Mouse (Mus musculus): ENCODE measurements around the gene Stard10.

Stard10 gene

DNA sequence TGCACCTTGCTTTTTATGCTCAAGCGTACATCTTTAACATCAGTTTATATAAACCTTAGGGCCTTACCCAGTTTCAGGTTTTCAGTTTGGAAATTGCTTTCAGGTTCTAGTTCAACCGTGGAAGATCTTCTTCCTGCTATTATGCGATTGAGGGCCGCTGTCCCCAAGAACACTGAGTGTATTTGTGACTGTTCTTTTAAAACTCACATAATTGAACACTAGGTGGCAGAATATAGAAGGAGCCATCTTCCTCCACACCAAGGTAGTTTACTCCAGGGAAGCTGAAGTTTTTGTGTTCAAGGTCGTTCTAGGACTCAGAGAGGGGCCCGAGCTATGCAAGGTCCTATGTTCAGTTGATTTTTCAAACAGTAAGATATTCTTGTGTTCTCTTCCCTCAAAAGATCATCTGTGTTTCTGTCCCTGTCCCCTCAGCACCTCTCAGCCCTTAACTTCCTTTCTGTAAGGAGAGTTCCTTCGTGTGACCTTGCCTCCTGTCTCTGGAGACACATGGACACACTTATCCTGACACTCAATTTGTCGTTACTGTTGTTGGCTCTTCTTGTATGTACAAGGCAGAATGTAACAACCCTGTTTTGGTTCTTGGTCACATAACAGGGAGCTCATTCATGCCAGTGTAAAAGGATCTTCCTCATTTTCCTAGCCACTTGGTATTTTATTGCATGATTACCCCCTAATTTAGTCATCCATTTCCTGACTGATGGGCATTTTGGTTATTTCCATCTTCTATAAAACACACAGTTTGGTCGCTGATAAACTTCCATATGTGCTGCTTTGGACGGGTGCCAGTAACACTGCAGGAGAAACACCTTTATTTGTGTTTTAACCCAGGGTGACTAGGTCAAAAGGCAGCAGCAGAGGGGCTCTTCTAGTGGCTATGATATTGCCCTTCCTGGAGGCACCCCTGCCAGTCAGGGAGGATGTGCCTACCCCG, 51.3 kb downstream of the Stard10 start:
- peak; percentile 38 for DNase-seq (ENCODE audit: low read depth, low spot score)

DNA sequence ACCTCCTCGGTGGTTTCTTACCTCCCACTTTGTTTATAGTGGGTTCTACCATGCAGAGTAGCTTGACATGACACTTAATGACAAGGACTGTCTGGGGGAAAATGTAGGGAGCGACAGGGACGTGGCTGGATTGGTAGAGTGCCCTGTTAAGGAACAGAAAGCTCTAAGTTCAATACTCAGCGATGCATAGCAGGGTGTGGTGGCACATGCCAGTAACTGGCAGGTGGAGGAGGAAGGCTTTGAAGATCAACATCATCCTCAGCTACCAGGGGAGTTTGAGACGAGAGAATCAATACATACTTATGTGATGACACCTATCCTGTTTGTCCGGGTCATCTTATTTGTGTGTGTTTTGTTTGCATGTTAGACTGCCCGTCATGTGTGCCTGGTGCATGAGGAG, 52.8 kb downstream of the Stard10 start:
- DNase-seq (ENCODE audit: low read depth, low spot score) = no peak

DNA sequence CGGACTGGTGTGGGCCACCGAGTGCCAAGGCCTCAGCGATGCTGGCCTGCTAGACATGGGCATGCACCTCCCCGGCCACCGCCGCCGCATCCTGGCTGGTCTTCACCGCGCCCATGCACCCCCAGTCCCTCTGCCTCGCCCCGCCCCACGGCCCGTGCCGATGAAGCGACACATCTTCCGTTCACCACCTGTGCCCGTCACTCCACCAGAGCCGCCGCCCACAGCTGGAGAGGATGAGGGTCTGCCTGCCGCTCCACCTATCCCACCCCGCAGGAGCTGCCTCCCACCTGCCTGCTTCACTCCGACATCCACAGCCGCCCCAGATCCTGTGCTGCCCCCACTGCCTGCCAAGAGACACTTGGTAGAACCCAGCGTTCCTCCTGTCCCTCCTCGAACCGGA, 56.2 kb downstream of the Stard10 start:
- DNase-seq (ENCODE audit: low read depth, low spot score) = no peak

DNA sequence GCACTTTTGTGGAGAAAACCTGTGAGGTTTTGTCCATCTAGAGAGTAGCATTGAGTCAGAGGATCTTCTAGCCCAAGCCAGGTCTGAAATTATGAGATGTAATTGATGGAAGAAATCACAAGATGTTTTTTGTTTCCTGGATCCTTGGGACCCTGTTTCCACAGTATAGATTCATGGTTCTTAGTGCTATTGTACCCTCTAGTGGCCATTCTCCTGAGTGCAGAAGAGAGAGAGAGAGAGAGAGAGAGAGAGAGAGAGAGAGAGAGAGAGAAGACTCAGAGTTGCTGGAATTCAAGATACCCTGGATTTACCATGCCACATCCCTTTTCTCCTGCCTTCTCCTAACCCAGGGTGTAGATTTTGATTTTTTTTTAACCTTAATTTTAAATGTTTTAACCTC, 57.3 kb downstream of the Stard10 start:
- DNase-seq (ENCODE audit: low read depth, low spot score) = peak; percentile 51

DNA sequence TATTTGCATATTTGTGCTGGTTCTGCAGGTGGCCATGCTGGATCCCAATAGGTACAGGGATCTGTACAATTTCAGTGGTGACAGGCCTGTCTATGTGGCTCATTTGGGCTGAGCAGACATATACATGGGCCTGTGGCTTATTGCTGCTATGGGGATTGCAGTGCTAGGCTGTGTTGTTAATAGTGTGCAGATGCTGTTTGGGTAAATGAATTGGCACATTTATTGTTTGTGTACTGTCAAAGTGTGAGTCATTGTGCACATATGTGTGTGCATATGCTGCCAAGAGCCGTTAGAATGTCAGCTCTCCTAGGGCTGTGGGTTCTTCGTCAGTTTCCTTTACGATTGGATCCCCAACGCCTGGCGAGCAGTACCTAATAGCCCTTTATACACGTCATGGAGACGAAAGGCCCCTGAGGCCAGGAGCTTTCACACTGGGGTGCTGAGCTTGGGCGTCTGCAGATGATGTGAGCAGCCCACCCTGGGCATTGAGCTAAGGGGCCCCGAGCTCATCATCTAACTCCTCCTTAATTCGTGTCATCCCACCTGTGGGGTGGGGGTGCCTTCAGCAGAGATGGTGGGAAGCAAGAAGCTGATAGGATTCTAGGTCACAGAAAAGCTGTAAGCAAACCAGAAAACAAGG, 59.9 kb downstream of the Stard10 start:
- DNase-seq (ENCODE audit: low read depth, low spot score) = no peak

DNA sequence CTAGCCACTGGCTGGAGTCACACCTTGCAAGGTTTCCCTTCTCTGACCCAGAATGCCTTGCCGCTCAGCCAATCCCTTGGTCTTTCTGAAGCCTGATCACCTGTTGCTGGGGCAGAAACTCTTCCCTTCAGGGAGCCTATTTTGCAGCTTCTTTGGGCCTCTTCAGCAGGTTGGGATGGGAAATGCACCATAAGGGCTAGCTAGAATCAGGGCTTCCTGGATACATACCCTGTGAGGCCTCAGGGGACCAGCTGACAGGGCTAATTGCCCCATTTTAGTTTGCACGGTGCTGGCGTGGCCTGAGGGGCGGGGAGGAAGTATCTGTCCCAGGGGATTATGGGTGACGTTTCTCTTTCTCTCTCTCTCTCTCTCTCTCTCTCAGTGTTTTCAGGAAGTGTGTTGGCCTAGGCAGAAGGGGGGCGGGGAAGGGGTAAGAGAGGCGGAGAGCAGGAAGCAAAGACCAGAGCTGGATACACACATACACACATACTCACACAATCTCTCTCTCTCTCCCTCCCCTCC, 60.9 kb downstream of the Stard10 start:
- peak; percentile 75 for DNase-seq (ENCODE audit: low read depth, low spot score)

DNA sequence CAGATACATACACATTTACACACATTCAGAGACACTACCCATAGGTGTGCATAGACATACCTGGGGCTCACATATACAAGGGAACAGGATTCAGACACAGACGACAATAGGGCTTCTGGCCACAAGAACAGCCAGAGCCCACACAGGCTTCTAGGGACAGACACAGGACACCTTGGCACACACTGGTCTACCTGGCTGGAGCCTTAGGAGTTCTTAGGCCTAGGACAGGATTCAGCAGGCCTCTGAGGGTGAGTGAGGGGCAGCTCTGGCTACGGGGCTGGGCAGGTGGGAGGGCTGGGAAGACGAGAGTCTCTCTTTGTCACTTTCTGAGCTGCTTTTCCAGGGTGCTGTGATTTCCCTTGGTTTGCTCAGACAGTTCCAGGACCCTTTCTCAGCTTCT, 61.4 kb downstream of the Stard10 start:
- no peak for DNase-seq (ENCODE audit: low read depth, low spot score)

DNA sequence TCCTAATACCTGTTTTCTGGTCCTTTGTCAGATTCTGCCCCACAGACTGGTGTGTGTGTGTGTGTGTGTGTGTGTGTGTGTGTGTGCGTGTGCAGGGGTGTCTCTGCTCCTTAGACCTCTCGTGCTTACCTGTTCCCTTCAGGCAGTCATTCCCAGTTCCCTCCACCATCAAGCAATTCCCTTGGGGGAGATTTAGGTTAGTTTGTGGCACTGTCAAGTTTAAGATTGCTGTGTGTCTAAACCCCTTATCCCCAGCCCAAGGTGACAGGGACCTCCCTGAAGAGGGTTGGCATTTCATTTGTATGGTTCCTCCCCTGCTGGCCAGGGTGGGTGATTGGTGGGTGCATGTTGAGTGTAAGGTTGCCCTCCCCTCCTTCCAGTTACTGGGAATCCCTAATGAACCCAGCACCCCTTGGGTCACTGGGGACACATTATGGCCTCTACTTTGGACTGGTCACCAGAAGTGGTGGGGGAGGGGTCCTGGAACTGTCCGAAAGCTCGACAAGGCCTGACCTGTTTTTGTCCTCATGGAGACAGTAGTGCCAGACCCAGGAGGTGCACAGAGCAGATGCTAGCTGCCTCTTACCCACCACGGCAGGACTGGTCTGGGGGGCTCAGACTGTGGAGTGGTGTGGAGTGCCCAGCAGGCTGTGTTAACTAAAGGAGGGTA, 62.0 kb downstream of the Stard10 start:
- no peak for DNase-seq (ENCODE audit: low read depth, low spot score)

DNA sequence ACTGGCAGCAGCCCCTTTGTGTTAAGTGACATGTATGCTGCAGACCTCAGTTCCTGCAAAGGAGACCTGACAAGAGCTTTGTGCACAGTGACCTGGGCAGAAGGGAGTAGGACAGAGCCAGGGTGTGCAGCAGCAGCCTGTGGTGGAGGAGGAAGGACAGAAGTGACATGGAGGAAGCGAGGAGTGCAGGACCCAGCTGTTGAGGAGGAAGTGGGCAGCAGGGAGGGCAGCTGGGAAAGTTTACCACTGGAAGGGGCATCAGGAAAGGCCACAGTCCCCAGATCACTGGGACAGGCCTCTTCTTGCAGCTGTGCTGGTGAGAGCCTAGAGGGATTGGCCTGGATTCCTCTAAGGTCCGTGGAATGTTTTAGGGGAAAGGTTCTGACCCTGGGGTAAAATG, 62.8 kb downstream of the Stard10 start:
- DNase-seq (ENCODE audit: low read depth, low spot score) = no peak

DNA sequence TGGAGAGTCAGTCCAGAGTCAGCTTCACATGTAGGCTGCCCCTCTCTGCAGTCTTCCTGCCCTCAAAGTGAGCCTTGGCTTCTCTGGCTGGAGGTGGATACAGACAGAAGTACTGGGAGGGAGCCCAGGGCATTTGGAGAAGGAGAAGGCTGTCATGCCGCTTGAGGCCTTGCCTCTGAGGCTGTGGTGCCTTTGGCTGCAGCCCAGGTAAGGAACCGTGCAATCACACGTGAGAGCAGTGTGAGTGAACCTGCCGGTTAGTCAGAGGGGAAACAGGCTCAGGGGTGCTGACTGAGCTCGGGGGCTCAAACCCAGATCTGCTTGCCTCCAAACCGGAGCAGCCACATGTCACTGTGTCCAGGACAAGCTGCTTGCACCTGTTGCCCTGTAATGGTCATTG, 64.6 kb downstream of the Stard10 start:
- DNase-seq (ENCODE audit: low read depth, low spot score) = no peak

DNA sequence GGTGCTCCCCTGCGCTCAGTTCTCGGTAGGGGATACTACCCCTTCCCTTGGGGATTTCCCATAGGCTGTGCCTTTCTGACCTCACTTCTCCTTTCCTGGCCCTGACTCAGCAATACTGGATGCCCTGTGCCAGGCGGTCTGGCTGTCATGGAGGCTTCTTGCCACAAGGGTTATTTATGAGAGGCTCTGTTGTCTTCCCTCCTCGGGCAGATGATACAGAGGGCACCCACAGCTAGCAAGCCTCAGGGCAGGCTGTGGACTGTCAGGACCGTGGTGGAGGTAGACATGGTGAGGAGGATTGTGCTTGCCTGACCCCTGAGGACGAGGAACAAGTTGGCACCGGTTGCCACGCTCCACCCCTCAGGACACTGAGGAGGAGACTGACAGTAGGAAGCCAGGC, 65.5 kb downstream of the Stard10 start:
- DNase-seq (ENCODE audit: low read depth, low spot score) = peak; percentile 47

DNA sequence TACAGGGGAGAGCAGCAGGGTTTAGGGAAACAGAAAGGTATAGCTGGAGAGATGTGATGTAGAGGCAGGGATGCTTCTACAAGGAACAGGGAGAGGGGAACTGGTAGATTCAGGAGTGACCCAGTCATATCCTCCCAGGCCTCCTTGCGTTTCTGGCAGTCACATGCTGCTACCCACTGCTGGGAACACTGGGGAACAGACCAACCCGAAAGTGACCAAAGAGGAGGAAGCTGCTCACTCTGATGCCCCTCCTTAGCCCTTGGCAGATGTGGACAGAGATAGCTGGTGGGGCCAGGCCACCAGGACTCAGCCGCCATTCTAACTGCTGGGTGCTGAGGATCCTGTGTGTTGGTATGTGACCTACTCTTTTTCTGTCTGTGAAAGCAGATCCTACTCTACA, 66.9 kb downstream of the Stard10 start:
- no peak for DNase-seq (ENCODE audit: low read depth, low spot score)

DNA sequence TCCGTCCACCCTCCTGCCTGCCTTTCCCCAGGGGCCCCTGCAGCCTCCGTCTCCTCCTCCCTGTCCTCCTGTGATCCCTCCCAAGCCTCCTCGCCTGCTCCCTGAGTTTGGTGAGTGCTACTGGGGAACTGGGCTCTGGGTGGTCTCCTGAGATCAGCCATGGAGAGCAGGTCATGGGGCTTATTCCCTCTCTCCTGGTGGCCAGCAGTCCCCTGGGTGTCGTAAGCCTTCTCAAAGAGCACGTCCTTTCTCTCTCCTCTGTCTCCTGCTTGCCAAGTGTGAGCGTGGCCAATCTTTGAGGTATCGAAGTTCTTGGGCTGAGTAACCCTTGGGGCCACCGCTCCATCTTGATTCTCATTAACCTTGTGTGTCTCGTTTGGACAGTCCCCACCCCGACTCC, 68.0 kb downstream of the Stard10 start:
- DNase-seq (ENCODE audit: low read depth, low spot score) = no peak

DNA sequence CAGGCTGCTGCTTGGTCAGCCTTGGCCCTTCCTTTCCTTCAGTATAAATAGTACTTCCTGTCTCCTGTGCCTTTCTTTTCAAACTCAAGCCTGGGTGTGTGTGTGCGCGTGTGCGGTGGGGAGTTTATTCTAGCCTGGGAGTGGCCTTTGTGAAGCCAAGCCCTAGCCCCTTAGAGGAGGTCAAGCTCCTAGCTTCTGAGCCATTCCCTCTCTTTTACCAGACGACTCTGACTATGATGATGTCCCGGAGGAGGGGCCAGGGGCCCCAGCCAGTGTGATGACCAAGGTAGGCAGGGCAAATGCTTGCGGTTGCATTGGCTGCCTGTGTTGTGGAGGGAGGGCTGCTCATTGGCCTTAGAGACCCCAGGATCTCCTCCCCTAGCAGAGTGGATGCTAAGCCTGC, 68.4 kb downstream of the Stard10 start:
- peak; percentile 78 for DNase-seq (ENCODE audit: low read depth, low spot score)

DNA sequence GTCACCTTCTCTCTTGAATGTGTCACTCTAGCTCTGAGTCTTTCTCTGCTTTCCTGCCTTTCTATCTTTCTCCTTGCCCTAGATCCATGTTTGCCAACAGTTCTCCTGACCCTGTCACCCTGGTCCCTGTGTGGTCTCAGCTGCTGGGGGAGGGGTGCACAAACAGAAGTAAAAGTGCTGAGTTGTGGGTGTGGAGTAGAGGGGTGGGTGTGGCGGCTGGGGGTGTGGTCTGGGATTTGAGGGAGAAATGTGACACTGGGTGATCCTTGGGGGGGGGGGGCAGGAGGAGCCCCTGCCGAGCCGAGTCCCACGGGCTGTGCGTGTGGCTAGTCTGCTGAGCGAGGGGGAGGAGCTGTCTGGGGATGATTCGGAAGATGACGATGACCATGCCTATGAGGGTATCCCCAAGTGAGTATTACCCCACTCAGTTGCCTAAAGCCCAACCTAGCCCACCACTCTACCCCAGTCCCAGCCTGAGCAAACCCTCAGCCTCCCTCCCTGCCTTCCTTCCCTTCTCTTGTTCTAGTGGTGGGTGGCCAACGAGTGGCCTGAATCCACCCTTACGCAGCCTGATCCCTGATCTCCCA, 69.1 kb downstream of the Stard10 start:
- peak; percentile 20 for DNase-seq (ENCODE audit: low read depth, low spot score)

DNA sequence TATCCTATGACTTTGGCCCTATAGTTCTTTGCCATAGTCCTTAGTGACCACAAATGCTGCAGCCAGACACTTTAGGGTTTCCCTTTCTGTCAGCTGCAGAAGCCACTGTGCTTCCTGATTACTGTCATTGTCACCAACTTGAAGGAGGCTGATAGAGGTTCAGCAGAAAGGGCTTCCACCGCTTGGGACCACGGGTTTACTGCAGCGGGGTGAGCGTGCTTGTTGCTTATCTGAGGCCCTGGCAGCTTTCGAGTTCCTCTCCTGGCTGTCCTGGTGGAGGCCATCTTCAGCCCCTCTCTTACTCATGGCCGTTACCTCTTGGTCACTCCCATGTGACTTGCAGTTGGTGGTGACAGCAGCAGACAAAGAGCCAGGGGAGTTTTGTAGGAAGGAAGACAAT, 72.4 kb downstream of the Stard10 start:
- DNase-seq (ENCODE audit: low read depth, low spot score) = no peak

DNA sequence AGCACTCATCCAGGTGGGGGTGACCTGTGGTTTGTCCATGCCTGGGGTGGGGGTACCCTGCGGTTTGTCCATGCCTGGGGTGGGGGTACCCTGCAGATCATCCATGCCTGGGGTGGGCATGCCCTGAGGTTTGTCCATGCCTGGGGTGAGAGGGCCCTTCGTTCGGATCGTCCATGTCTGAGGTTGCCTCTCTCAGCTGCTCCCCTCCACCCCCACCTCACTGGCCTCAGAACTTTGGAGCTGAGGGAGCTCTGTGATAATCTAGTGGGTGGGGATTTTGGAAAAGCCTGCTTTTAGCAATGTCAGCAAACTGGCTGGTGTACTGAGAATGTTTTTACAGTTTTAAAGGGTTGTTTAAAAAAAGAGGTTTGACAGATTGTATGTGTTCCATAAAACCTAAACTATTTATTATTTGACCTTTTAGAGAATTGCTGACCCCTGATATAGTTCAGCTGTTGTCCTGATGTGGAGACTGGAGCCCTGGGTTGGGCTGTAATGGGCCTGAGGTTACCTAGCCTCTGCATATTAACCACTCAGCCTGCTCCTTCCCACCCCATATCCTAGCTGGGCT, 75.1 kb downstream of the Stard10 start:
- no peak for DNase-seq (ENCODE audit: low read depth, low spot score)

DNA sequence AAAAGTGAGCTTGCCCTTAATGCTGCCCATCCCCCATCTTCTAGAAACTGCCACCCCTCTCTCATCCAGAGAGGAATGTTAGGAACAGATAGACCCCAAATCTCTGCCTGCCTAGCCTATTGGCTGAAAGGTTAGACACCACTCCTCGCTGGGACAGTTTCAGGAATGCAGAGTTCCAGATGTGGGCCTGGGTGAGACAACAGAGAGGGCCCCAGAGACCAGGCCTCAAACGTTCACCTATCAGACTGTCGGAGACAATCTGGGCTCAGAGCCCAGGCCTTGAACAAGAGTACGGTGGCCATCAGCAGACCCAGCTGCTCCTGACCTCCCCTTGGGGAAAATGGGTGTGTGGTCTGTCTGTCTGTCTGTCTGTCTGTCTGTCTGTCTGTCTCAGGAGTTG, 76.1 kb downstream of the Stard10 start:
- no peak for DNase-seq (ENCODE audit: low read depth, low spot score)

DNA sequence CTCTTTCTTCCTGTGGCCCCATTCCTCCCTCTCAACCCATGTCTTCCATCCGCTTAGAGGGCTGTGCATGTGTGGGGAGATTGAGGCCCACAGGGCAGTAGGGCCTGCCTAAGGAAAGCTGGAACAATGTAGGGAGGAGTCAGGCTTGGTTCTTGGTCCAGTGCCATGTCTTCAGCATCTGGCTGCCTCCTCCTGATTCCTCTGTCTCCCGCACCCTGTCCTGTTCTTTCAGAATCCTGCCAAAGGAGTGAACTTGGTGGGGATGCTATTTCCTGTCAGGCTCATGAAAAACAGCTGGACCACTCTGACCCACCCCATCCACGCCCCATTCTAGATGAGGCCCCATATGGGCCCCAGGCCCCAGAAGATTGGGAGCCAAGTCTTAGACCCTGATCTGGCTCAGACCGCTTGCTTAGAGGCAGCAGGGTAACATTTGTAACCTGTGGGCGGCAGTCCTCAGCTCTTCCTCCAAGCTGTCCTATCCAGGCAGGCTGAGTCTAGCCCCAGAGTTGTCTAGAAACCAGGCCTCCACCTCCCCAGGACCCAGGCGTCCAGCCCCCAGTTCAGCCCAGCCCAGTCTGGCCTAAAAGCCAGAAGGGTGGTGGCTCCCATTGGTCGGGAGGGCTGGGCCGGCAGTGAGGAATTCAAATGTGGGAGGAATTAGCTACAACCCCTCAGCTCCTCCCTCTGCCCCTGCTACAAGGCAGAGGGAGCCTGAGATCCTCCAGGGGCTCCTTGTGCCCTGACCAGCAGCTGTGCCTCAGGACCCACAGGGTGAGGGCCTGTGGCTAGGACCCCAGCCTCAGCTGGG, 77.0 kb downstream of the Stard10 start:
- peak; percentile 90 for DNase-seq (ENCODE audit: low read depth, low spot score)

DNA sequence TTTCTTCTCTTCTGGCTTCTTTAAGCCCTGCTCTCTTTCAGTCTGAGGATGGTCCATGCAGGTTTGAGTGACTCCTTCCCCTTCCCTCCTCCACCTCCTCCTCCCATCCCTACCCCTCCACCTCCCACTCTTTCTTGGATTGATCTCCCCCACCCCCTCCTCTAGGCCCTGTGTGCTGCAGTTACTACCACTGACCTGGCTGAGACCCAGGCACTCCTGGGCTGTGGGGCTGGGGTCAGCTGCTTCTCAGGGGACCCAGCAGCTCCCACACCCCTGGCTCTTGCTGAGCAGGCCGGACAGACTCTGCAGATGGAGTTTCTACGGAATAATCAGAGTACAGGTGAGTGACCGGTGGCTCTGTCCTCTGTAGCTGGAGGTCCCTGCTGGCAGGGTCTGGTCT, 77.7 kb downstream of the Stard10 start:
- DNase-seq (ENCODE audit: low read depth, low spot score) = no peak

DNA sequence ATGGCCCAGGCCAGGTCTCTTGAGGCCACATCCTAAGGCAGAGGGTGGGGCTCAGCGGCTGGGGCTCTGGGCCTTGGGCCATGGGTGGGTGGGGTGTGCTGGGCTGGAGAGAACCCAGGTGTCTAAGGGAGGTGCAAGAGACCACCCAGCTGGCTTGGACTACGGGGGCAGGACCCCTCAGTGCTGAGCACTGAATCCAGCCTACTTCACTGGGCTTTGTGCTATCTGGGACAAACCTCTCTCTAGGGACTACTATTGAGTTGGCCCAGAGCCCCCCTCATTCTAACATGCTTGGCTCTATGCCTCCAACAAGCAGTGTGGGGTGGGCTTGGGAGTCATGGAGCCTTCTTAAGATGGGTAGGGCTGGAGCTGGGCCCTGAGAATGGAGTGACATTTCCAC, 78.6 kb downstream of the Stard10 start:
- DNase-seq (ENCODE audit: low read depth, low spot score) = no peak

All from R1 (cell line).